In genomic region chr12:52397718-52398510, GRCm38 (mm10) we compare ENCODE assay signal across 12 mouse cellular contexts.
DNase-seq lines count a peak whose midpoint lies in the region; ATAC-seq and TF ChIP-seq lines count a peak whose summit lies in the region.
"Had no signal": no experiment of that assay in that cellular context is flagged by ENCODE, and none has a peak within 500 bp of the region (broad histone marks: within the 10 kb centered on the region; RNA-seq: fewer than 3 reads in every experiment).

No protein-coding gene starts in this region.

- no peak for TF ChIP-seq POLR2A in liver, adult 2 months (IDR thresholded peaks at IDR 0.05; ENCODE audit: extremely low read depth, insufficient read depth, low read length)

- no peaks in the 10 kb centered on the region for H3K27me3 ChIP-seq in liver, adult 2 months (ENCODE audit: control insufficient read depth, insufficient read depth, low read length)
- H3K27me3 ChIP-seq in liver, embryonic 12.5 days (replicated peaks), result no peaks in the 10 kb centered on the region
- no peaks in the 10 kb centered on the region for H3K27me3 ChIP-seq in heart, postnatal 0 days (ENCODE audit: control insufficient read depth, insufficient read depth, low read length)
- H3K27me3 ChIP-seq: hindbrain, embryonic 12.5 days; liver, embryonic 13.5 days; neural tube, embryonic 12.5 days had no signal

- TF ChIP-seq EP300 in heart, postnatal 0 days (IDR thresholded peaks at IDR 0.05; ENCODE audit: low read depth), result no peak

- no peaks in the 10 kb centered on the region for H3K79me2 ChIP-seq in liver, adult 2 months (ENCODE audit: control insufficient read depth, insufficient read depth, low read length)

- peaks cover 4% of the 10 kb centered on the region for H3K4me1 ChIP-seq in liver, adult 2 months (ENCODE audit: control insufficient read depth, insufficient read depth, low read length)
- H3K4me1 ChIP-seq in liver, embryonic 12.5 days, result no peaks in the 10 kb centered on the region
- H3K4me1 ChIP-seq in heart, postnatal 0 days (ENCODE audit: control insufficient read depth, insufficient read depth), result peaks cover 35% of the 10 kb centered on the region
- H3K4me1 ChIP-seq: liver, embryonic 13.5 days had no signal

- H3K36me3 ChIP-seq in liver, adult 2 months (ENCODE audit: control insufficient read depth, insufficient read depth, low read length), result no peaks in the 10 kb centered on the region
- no peaks in the 10 kb centered on the region for H3K36me3 ChIP-seq in liver, embryonic 12.5 days
- no peaks in the 10 kb centered on the region for H3K36me3 ChIP-seq in heart, postnatal 0 days (replicated peaks; ENCODE audit: control insufficient read depth, insufficient read depth, low read length)
- H3K36me3 ChIP-seq: hindbrain, embryonic 12.5 days; liver, embryonic 13.5 days; neural tube, embryonic 12.5 days had no signal

- H3K4me2 ChIP-seq in liver, embryonic 12.5 days, result no peak overlapping the region
- no peak overlapping the region for H3K4me2 ChIP-seq in heart, postnatal 0 days (ENCODE audit: low read depth, low read length)
- H3K4me2 ChIP-seq: hindbrain, embryonic 12.5 days; liver, embryonic 13.5 days; neural tube, embryonic 12.5 days had no signal

- H3K9me3 ChIP-seq in liver, embryonic 12.5 days (replicated peaks), result no peaks in the 10 kb centered on the region
- no peaks in the 10 kb centered on the region for H3K9me3 ChIP-seq in heart, postnatal 0 days (replicated peaks; ENCODE audit: control insufficient read depth, low read length)
- H3K9me3 ChIP-seq: hindbrain, embryonic 12.5 days; liver, embryonic 13.5 days; neural tube, embryonic 12.5 days had no signal

- H3K27ac ChIP-seq in liver, adult 2 months (replicated peaks; ENCODE audit: insufficient read depth, low read depth, low read length), result peak overlapping the region; percentile 20
- no peak overlapping the region for H3K27ac ChIP-seq in liver, embryonic 12.5 days
- peak overlapping the region; percentile 78 for H3K27ac ChIP-seq in heart, postnatal 0 days (ENCODE audit: low read depth)
- H3K27ac ChIP-seq: hindbrain, embryonic 12.5 days; liver, embryonic 13.5 days; neural tube, embryonic 12.5 days had no signal

- no peak for TF ChIP-seq CTCF in liver, adult 2 months (IDR thresholded peaks at IDR 0.05; ENCODE audit: low read depth, low read length)
- no peak for TF ChIP-seq CTCF in heart, postnatal 0 days (IDR thresholded peaks at IDR 0.05; ENCODE audit: low read depth)

- no peak for DNase-seq in frontal cortex, adult 2 months (ENCODE audit: extremely low spot score in 1 of 2, low spot score in 1 of 2)
- DNase-seq in liver, adult 2 months (ENCODE audit: extremely low read depth, low read depth, low spot score), result peak; percentile 82
- DNase-seq in heart, postnatal 0 days (ENCODE audit: low spot score), result peak; percentile 23
- DNase-seq in cerebellum, postnatal 4 days (ENCODE audit: low spot score in 2 of 2), result no peak
- DNase-seq: liver, embryonic 13.5 days; thymus, postnatal 4 days had no signal

- ATAC-seq in frontal cortex, adult (ENCODE audit: low TSS enrichment), result peak; percentile 51
- ATAC-seq in liver, embryonic 12.5 days, result no peak
- peak; percentile 21; the same call in 1 of the 2 replicates for ATAC-seq in heart, postnatal 0 days (ENCODE audit: insufficient read depth, low read depth)
- ATAC-seq in megakaryocyte, adult 5-6 weeks (ENCODE audit: poor library complexity, severe bottlenecking), result peak; percentile 77
- ATAC-seq in cerebellum, adult (ENCODE audit: insufficient number of reproducible peaks, low FRiP score, low TSS enrichment), result no peak

- H3K4me3 ChIP-seq in liver, adult 2 months (ENCODE audit: insufficient read depth, low read depth, low read length), result no peak overlapping the region
- no peak overlapping the region for H3K4me3 ChIP-seq in liver, embryonic 12.5 days
- H3K4me3 ChIP-seq in heart, postnatal 0 days (ENCODE audit: low read depth, low read length), result no peak overlapping the region
- H3K4me3 ChIP-seq: hindbrain, embryonic 12.5 days; liver, embryonic 13.5 days; neural tube, embryonic 12.5 days had no signal

- WGBS in liver, adult 2 months, result 10% methylated on average over 2 of the region's 2 CpGs
- 47% methylated on average over 2 of the region's 2 CpGs for WGBS in liver, embryonic 12.5 days (ENCODE audit: insufficient replicate concordance)
- 42% methylated on average over 2 of the region's 2 CpGs for WGBS in heart, postnatal 0 days

- no peak overlapping the region for H3K9ac ChIP-seq in liver, adult 2 months (ENCODE audit: low read depth, low read length)
- no peak overlapping the region for H3K9ac ChIP-seq in liver, embryonic 12.5 days
- no peak overlapping the region for H3K9ac ChIP-seq in heart, postnatal 0 days (replicated peaks; ENCODE audit: low read depth, low read length)
- H3K9ac ChIP-seq: hindbrain, embryonic 12.5 days; liver, embryonic 13.5 days; neural tube, embryonic 12.5 days had no signal

Comparison
In these comparisons a context has a peak if more than half of its experiments do, and no peak if none do; other contexts are left out.
1. ATAC-seq: peak in frontal cortex, adult (single experiment), heart, postnatal 0 days (single experiment) and megakaryocyte, adult 5-6 weeks (single experiment); none in liver, embryonic 12.5 days (single experiment) and cerebellum, adult (single experiment).
2. DNase-seq: peak in liver, adult 2 months (single experiment) and heart, postnatal 0 days (single experiment); none in frontal cortex, adult 2 months (0 of 2) and cerebellum, postnatal 4 days (0 of 2).